Mouse (Mus musculus) heart, embryonic 10.5 days (tissue): ENCODE results near the gene Pcgf6. TPM values are rescaled to one million over a fixed set of nuclear protein-coding genes. Genes with fewer than 3 reads are reported as not detected.

Source experiments
- DNase-seq: peaks from one replicate; pipeline ENCODE4 v3.0.0-alpha.2; 2017; ENCODE audit warnings: low spot score
- H3K27ac ChIP-seq: fragments of 300-500 bp; sonication (generic); 2 replicates; pipeline ENCODE4 v1.5.1; 2016; ENCODE audit warnings: mild to moderate bottlenecking
- H3K27me3 ChIP-seq: fragments of 300-500 bp; sonication (generic); 2 replicates; pipeline ENCODE4 v1.6.1; 2016; ENCODE audit warnings: mild to moderate bottlenecking; ENCODE audit not compliant: poor library complexity, insufficient read depth, severe bottlenecking
- H3K36me3 ChIP-seq: fragments of 300-500 bp; sonication (generic); 2 replicates; pipeline ENCODE4 v1.6.1; 2016; ENCODE audit warnings: mild to moderate bottlenecking, moderate library complexity
- H3K4me1 ChIP-seq: fragments of 300-500 bp; sonication (generic); 2 replicates; pipeline ENCODE4 v1.6.1; 2016; ENCODE audit warnings: mild to moderate bottlenecking
- H3K4me3 ChIP-seq: fragments of 300-500 bp; sonication (generic); 2 replicates; pipeline ENCODE4 v1.5.1; 2016; ENCODE audit warnings: mild to moderate bottlenecking, moderate library complexity
- H3K9me3 ChIP-seq: fragments of 300-500 bp; sonication (generic); 2 replicates; pipeline ENCODE4 v1.6.1; 2016; ENCODE audit warnings: mild to moderate bottlenecking, moderate library complexity
- WGBS: fragments of 180-500 bp; shearing (Covaris S2); methylation state at CpG from one replicate; pipeline ENCODE4 v1.1.7; 2016; 5-methylcytosine and 5-hydroxymethylcytosine counted together
- polyA plus RNA-seq: library from polyadenylated mRNA; unstranded; fragments of >200 nt; fragmentation: Nextera tagmentation; extraction: Ambion mirVana; gene quantifications from 2 replicates; pipeline ENCODE4 v1.2.1, GENCODE M21; 2016

Gene Pcgf6
- polyA plus RNA-seq: 14.4 and 21.5 TPM in 2 replicates

DNA sequence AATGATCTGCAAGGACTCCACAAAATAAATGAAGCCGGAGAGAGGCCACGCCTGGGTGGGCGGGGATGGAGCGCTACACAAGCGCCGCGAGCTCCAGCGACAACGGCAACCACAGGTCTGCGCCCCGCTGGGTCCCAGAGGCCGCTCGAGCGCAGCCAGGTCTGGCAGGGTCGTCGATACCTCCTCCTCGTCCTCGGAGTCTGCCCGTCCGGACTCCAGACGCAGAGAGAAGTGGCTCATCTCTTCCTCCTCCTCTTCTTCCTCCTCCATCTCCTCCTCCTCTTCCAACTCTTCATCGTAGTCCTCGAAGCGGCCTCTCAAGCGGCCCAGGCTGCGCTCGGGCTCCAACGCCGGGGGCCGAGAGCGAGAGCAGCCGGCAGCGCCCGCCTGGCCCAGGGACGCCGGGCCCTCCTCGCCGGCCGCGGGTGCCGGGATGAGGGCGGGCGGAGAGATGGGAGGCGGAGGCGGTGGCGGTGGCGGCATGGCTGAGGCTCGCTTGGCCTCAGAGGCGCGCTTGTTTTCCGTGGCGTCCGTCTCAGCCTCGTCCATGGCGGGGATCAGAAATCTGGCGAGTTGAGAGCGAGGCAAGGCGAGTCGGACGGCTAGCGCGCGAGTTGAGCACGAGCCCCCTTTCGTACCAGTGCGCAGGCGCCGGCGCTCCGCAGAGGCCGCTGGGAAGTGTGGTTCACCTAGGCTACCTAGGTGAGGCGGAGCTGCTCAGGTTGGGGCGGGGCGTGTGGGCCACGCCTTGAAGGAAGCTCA lies at the start of gene Pcgf6:
Gene Pcgf6, minus strand, starts transcription at position 636 of the 762 bp plus-strand sequence.
- under 1% methylated on average over 75 of the region's 75 CpGs for WGBS
- Histone ChIP-seq H3K27me3 (no peaks in the 10 kb centered on the region), H3K27ac (peak within 1 kb of the TSS; percentile 96)

DNA sequence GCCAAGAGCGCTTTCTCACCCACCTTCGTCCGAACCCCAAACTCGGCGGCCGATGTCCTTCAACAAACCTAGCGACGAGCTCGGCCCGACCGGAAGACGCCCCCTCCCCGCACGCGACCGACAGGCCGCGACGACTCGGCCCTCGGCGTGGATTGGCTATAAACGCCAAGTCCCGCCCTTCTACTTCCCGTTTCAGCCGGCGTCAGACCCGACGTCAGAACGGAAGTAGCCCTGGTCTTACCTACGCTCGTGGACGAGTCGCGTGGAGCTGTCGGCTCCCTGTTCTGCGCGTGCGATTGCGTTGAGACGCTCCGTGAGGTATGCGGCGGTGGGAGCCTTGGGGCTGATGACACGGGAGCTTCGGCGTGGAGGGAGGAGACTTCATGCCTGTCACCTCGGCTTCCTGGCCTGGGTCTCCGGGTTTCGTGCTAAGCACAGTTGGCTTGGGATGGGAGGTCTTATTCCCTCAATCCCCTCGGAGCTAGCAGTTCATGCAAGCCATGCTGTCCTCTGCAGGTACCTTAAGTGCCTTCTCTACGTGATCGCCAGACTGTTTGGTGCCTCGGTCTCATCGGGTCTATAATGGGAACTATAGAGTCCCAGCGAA lies 39.9 kb upstream of the Pcgf6 start, which contains the start of the genes Usmg5 and Pdcd11:
Gene Usmg5, minus strand, starts transcription at position 98 of the 607 bp plus-strand sequence.
Gene Pdcd11, plus strand, starts transcription at position 219 of the 607 bp plus-strand sequence.
- Histone ChIP-seq H3K9me3 (no peaks in the 10 kb centered on the region), H3K27ac (peak within 1 kb of the TSS; percentile 97), H3K36me3 (peaks cover 52% of the 10 kb centered on the region), H3K27me3 (no peaks in the 10 kb centered on the region), H3K4me3 (peak within 1 kb of the TSS; percentile 96), H3K4me1 (peaks cover 21% of the 10 kb centered on the region; the same call in 1 of the 2 replicates)
- peak; percentile 98 for DNase-seq
- WGBS: under 1% methylated on average over 56 of the region's 56 CpGs

More for the DNA sequence above, at the start of gene Pcgf6:
- H3K4me3 ChIP-seq: peak within 1 kb of the TSS; percentile 92
- DNase-seq: peak; percentile 93
- peaks cover 23% of the 10 kb centered on the region for H3K36me3 ChIP-seq
- H3K4me1 ChIP-seq: peaks cover 13% of the 10 kb centered on the region
- no peaks in the 10 kb centered on the region for H3K9me3 ChIP-seq

DNA sequence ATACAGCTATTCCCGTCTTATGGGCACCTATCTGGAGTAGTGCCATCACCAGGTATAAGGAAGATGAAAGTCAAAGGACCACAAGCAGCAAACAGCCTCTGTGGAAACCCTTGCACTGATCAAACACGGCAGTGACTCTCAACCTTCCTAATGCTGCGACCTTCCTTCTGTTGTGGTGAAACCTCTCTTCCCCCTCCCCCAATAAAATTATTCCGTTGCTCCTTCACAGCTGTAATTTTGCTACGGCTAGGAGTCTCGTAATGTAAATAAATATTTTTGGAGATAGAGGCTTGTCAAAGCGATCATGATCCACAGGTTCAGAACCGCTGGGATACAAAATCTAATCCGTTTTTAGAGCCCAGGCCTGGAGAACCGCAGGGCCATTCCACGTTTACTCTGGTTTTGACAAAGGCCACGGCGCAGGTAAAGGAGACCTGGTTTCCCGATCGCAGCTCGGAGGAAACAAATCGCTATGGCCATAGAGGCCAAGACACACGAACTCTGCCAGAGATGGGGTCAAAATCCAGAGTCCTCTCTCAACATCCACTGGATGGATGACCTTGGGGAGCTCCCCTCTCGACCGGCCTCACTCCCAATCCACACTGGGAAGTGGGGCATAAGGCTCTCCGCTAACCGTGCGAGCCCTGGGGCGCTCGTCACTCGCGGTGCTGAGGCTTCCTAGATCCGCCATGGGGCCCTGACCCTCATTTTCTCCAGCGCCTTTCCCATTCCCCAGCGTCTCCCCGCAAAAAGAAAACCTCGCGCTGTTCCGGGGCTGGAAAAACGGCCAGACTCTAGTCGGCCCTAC lies 39.2 kb upstream of the Pcgf6 start:
- H3K27ac ChIP-seq: peak overlapping the region; percentile 97
- H3K4me1 ChIP-seq: peaks cover 21% of the 10 kb centered on the region; the same call in 1 of the 2 replicates
- H3K4me3 ChIP-seq: peak overlapping the region; percentile 96
- no peak for DNase-seq
- H3K27me3 ChIP-seq: no peaks in the 10 kb centered on the region
- H3K9me3 ChIP-seq: no peaks in the 10 kb centered on the region
- 1% methylated on average over 36 of the region's 36 CpGs for WGBS
- peaks cover 52% of the 10 kb centered on the region for H3K36me3 ChIP-seq

DNA sequence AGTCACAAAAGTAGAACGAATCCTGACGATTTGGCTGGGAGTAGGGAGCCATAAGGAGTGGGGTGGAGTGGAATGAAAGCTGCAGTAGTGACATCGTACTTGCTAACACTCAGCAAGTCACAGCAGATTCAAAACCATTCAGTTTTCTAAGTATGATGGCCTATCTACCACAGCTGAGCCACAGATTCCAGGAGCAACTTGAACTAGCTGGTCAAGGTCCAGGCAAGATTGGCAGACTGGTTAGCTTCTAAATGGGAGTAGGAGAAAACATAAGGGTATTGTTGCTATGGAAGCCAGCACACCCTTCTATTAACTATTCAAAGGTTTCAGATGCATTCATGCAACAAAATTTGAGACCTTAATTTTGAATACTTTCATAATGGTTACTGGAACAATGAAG lies 37.5 kb upstream of the Pcgf6 start:
- H3K4me3 ChIP-seq: no peak overlapping the region
- no peak overlapping the region for H3K27ac ChIP-seq
- no peaks in the 10 kb centered on the region for H3K9me3 ChIP-seq
- H3K27me3 ChIP-seq: no peaks in the 10 kb centered on the region
- no peak for DNase-seq
- H3K4me1 ChIP-seq: peaks cover 21% of the 10 kb centered on the region; the same call in 1 of the 2 replicates
- H3K36me3 ChIP-seq: peaks cover 54% of the 10 kb centered on the region
- 89% methylated on average over 3 of the region's 3 CpGs for WGBS

DNA sequence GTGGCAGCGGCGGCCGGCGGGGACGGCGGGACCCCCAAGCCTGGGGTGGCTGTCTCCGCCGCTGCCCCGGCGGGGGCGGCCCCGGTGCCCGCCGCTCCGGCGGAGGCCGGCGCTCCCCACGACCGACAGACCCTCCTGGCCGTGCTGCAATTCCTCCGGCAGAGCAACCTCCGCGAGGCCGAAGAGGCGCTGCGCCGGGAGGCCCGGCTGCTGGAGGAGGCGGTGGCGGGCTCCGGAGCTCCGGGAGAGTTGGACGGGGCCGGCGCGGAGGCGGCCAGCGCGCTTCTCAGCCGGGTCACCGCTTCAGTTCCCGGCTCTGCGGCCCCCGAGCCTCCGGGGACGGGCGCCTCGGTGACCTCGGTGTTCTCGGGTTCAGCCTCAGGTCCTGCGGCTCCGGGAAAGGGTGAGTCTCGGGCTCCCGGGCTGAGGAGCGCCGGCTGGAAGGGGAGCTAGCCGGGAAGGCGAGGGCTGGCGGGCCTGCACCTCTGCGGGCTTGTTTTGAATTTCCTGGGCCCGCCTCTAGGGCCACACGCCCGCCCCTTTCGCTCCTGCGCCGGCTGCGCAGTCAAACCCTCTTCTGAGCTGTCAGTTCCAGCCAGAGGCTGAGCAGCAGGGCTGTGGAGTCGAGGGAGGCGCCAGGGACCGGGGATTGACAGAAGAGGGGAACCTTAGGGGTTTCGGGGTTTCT lies 17.4 kb upstream of the Pcgf6 start:
- no peaks in the 10 kb centered on the region for H3K9me3 ChIP-seq
- peak; percentile 96 for DNase-seq
- under 1% methylated on average over 72 of the region's 72 CpGs for WGBS

DNA sequence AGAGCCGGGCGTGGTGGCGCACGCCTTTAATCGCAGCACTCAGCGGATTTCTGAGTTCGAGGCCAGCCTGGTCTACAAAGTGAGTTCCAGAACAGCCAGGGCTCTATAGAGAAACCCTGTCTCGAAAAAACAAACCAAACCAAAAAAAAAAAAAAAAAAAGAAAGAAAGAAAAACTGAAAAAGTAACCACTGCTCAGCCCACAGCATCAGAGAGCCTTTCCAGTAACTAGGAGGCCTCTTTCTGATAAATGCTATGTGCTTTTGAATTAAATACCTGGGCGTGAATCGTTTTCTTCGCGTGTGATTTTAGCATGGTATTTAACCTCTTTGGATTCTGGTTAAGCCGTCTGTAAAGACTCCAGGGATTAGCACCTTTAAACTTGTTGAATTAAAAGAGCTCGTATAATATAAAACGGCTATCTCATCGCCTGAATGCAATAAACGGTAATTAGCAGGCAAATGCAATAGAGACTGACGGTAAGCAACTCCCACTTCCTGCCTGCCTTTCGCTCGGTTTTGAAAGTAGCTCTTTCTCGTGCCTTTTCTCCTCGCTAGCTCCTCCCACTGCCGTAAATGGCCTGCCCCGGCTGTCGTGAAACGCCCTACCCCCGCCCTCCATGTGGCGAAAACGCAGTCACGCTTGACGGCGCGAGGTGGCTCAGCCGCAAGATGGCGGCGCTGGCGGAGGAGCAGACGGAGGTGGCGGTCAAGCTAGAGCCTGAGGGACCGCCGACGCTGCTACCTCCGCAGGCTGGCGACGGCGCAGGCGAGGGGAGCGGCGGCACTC lies 16.6 kb upstream of the Pcgf6 start, which contains the start of gene Taf5:
Gene Taf5, plus strand, starts transcription at position 651 of the 787 bp plus-strand sequence.
- peaks cover 11% of the 10 kb centered on the region; the same call in 1 of the 2 replicates for H3K4me1 ChIP-seq

More for the DNA sequence above, 17.4 kb upstream of the Pcgf6 start:
- Histone ChIP-seq H3K4me3 (peak overlapping the region; percentile 100), H3K27me3 (no peaks in the 10 kb centered on the region; the same call in 1 of the 2 replicates), H3K4me1 (peaks cover 11% of the 10 kb centered on the region; the same call in 1 of the 2 replicates), H3K36me3 (peaks cover 23% of the 10 kb centered on the region), H3K27ac (peak overlapping the region; percentile 96)

DNA sequence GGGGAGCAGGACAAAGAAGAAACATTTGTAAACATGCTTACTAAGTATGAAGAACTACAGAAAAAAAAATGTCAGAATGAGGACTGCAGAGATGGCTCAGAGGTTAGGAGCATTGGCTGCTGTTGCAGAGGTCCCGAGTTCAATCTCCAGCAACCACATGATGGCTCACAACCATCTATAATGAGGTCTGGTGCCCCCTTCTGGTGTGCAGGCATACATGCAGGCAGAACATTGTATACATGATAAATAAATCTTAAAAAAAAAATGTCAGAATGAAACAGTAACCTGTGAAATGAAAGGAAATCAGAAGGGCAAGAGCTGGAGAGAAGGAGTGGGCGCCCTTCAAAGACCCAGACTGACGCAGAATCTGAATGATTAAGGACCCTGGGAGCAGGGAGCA lies 15.2 kb upstream of the Pcgf6 start:
- 83% methylated on average over 3 of the region's 3 CpGs for WGBS
- peaks cover 11% of the 10 kb centered on the region; the same call in 1 of the 2 replicates for H3K4me1 ChIP-seq
- DNase-seq: no peak
- no peak overlapping the region for H3K4me3 ChIP-seq
- no peaks in the 10 kb centered on the region for H3K9me3 ChIP-seq
- no peaks in the 10 kb centered on the region; the same call in 1 of the 2 replicates for H3K27me3 ChIP-seq
- H3K27ac ChIP-seq: no peak overlapping the region
- H3K36me3 ChIP-seq: peaks cover 2% of the 10 kb centered on the region; the same call in 1 of the 2 replicates

More for the DNA sequence above, 16.6 kb upstream of the Pcgf6 start, which contains the start of gene Taf5:
- no peaks in the 10 kb centered on the region; the same call in 1 of the 2 replicates for H3K27me3 ChIP-seq
- peak within 1 kb of the TSS; percentile 96 for H3K27ac ChIP-seq
- H3K9me3 ChIP-seq: no peaks in the 10 kb centered on the region
- peak; percentile 99 for DNase-seq
- peak within 1 kb of the TSS; percentile 100 for H3K4me3 ChIP-seq
- 13% methylated on average over 43 of the region's 49 CpGs for WGBS
- peaks cover 16% of the 10 kb centered on the region for H3K36me3 ChIP-seq

DNA sequence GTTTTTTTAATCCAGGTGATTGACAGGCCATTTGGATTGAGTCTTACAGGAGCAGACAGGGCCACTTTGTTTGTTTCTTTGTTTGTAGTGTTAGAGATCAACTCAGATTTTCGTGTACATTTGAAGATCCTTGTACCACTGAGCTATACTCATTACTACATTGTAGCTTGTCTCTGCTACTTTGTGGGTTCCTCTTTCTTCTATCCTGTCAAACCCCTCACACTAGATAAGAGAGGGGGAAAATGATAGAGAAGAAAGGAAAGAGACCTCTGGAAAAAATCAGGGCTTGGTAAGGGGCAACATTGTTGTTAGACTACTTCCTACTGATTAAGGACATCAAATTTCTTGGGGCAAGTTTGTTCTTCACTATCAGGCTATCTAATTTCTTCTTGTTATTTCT lies 7.0 kb upstream of the Pcgf6 start:
- H3K36me3 ChIP-seq: no peaks in the 10 kb centered on the region
- WGBS: 75% methylated on average over 1 of the region's 1 CpGs
- DNase-seq: no peak

DNA sequence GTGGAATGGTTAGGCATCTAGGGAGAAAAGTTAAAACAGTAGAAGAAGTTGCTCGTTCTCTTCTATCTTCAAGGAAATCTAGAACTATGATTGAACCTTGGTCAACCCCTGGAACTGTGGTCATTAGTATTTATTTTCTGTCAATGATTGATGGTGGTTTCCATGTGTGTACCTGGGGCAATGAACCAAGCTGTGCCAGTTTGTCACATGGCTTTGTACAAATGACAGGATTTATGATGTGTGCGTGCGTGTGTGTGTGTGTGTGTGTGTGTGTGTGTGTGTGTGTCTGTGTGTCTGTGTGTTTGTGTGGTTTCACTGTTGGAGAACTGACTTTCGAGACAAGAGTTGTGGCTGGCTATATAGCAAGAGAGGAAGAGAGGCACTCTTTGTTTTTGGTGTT lies 2.8 kb upstream of the Pcgf6 start:
- 77% methylated on average over 4 of the region's 4 CpGs for WGBS
- peaks cover 13% of the 10 kb centered on the region for H3K4me1 ChIP-seq

More for the DNA sequence above, 7.0 kb upstream of the Pcgf6 start:
- no peaks in the 10 kb centered on the region for H3K4me1 ChIP-seq
- H3K27ac ChIP-seq: no peak overlapping the region
- H3K27me3 ChIP-seq: no peaks in the 10 kb centered on the region
- no peaks in the 10 kb centered on the region for H3K9me3 ChIP-seq
- H3K4me3 ChIP-seq: no peak overlapping the region

DNA sequence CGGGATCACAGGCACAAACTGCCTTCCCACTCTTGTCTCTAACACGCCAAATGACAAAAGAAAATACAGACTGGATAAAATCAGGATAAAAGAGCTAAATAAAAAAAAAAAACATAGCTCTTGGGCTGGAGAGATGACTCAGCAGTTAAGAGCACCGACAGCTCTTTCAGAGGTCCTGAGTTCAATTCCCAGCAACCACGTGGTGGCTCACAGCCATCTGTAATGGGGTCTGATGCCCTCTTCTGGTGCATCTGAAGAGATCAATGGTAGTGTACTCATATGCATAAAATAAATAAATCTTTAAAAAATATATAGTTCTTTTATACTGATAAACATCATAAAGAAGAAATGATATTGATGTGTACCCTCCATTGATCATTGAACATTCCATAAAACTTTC lies 2.2 kb upstream of the Pcgf6 start:
- 79% methylated on average over 4 of the region's 4 CpGs for WGBS
- no peak overlapping the region for H3K4me3 ChIP-seq

More for the DNA sequence above, 2.8 kb upstream of the Pcgf6 start:
- H3K9me3 ChIP-seq: no peaks in the 10 kb centered on the region
- no peaks in the 10 kb centered on the region for H3K36me3 ChIP-seq
- H3K27ac ChIP-seq: no peak overlapping the region
- no peaks in the 10 kb centered on the region for H3K27me3 ChIP-seq
- no peak for DNase-seq
- no peak overlapping the region for H3K4me3 ChIP-seq

DNA sequence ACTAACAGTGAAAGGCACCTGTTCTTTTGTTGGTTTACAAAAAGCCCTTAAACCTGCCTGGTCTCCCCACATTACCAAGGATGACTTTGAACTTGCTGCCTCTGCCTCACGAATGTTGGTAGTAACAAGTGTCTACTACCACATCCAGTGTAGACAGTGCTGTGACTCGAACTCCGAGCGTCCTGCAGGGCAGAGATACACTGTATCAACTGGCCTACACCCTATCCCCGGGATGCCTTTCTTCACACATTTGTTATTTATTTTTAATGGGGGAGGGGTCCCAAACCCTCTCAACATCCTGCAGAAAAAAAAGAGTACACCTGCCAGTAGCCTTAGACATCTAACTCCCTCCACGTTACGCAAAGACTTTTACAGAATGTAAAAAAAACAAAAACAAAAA lies 866 bp downstream of the Pcgf6 start:
- Histone ChIP-seq H3K9me3 (no peaks in the 10 kb centered on the region), H3K4me1 (peaks cover 13% of the 10 kb centered on the region), H3K36me3 (peaks cover 27% of the 10 kb centered on the region), H3K27me3 (no peaks in the 10 kb centered on the region), H3K27ac (no peak overlapping the region; the same call in 1 of the 2 replicates), H3K4me3 (peak overlapping the region; percentile 92)
- DNase-seq: peak; percentile 72
- WGBS: 6% methylated on average over 7 of the region's 7 CpGs

More for the DNA sequence above, 2.2 kb upstream of the Pcgf6 start:
- Histone ChIP-seq H3K36me3 (no peaks in the 10 kb centered on the region), H3K27ac (no peak overlapping the region), H3K4me1 (peaks cover 13% of the 10 kb centered on the region), H3K9me3 (no peaks in the 10 kb centered on the region), H3K27me3 (no peaks in the 10 kb centered on the region)
- DNase-seq: no peak
